Mouse (Mus musculus) liver, embryonic 14.5 days (tissue): ENCODE measurements at regions not wholly inside any gene's neighbourhood (a gene's known extent, or its start where the extent isn't known, plus 50 kb on each side); places are given as distances from the start of the nearest gene placed in this dataset.

Source experiments
- ATAC-seq: fragments of 200-750 bp; cut with Nextera tagmentation; 2 replicates; pipeline ENCODE4 v1.8.0; 2017; ENCODE audit warnings: moderate number of reproducible peaks, mild to moderate bottlenecking, moderate library complexity; ENCODE audit not compliant: insufficient read depth
- DNase-seq, 3 experiments: peaks; one replicate each; pipeline ENCODE4 v3.0.0-alpha.2; 2012 to 2013; ENCODE audit warnings: low read depth in 3 of 3, low spot score in 3 of 3
- H3K27ac ChIP-seq: fragments of 300-500 bp; sonication (generic); 2 replicates; pipeline ENCODE4 v1.5.1; 2014; ENCODE audit warnings: moderate library complexity, mild to moderate bottlenecking, control low read depth, inconsistent platforms
- H3K27me3 ChIP-seq: fragments of 300-500 bp; sonication (generic); 2 replicates; pipeline ENCODE4 v1.6.1; 2014; ENCODE audit warnings: mild to moderate bottlenecking, low read length, moderate library complexity; ENCODE audit not compliant: control insufficient read depth, insufficient read depth
- H3K36me3 ChIP-seq: fragments of 300-500 bp; sonication (generic); replicated peaks from 2 replicates; pipeline ENCODE4 v1.6.1; 2014; ENCODE audit warnings: low read depth; ENCODE audit not compliant: control insufficient read depth, insufficient read depth
- H3K4me1 ChIP-seq, 2 experiments: fragments of 200-500 bp in 1 of 2; fragments of 300-500 bp in 1 of 2; sonication (generic) in 1 of 2; replicated peaks; 2 replicates each; pipeline ENCODE4 v1.6.1; 2012 to 2014; ENCODE audit warnings: antibody characterized with exemption in 1 of 2, inconsistent platforms in 1 of 2, low read length in 1 of 2; ENCODE audit not compliant: control insufficient read depth in 2 of 2, insufficient read depth in 2 of 2
- H3K4me2 ChIP-seq: fragments of 300-500 bp; sonication (generic); 2 replicates; pipeline ENCODE4 v1.6.1; 2014; ENCODE audit warnings: low read depth, mild to moderate bottlenecking, control low read depth, moderate library complexity
- H3K4me3 ChIP-seq, 2 experiments: fragments of 200-500 bp in 1 of 2; fragments of 300-500 bp in 1 of 2; sonication (generic) in 1 of 2; 2 replicates each; pipeline ENCODE4 v1.5.1; 2012 to 2014; ENCODE audit warnings: low read depth in 2 of 2, low read length in 2 of 2, mild to moderate bottlenecking in 2 of 2, control low read depth in 1 of 2, inconsistent platforms in 1 of 2, moderate library complexity in 1 of 2; ENCODE audit not compliant: insufficient read depth in 1 of 2
- H3K9ac ChIP-seq: fragments of 300-500 bp; sonication (generic); replicated peaks from 2 replicates; pipeline ENCODE4 v1.6.1; 2014; ENCODE audit warnings: mild to moderate bottlenecking, control low read depth, moderate library complexity
- H3K9me3 ChIP-seq: fragments of 300-500 bp; sonication (generic); 2 replicates; pipeline ENCODE4 v1.6.1; 2016; ENCODE audit warnings: low read length, mixed read lengths; ENCODE audit not compliant: control insufficient read depth
- CTCF ChIP-seq: IDR thresholded peaks from 2 replicates; pipeline ENCODE4 v1.5.1; 2016; ENCODE audit warnings: antibody characterized with exemption, low read depth, control low read depth
- EP300 ChIP-seq: IDR thresholded peaks from 2 replicates; pipeline ENCODE4 v1.6.1; 2016; ENCODE audit warnings: antibody characterized with exemption, low read depth
- WGBS: fragments of 180-500 bp; shearing (Covaris S2); extraction: QIAGEN DNeasy Blood & Tissue Kit; methylation state at CpG from one replicate; pipeline ENCODE4 v1.1.7; 2014; ENCODE audit not compliant: insufficient replicate concordance; 5-methylcytosine and 5-hydroxymethylcytosine counted together

DNA sequence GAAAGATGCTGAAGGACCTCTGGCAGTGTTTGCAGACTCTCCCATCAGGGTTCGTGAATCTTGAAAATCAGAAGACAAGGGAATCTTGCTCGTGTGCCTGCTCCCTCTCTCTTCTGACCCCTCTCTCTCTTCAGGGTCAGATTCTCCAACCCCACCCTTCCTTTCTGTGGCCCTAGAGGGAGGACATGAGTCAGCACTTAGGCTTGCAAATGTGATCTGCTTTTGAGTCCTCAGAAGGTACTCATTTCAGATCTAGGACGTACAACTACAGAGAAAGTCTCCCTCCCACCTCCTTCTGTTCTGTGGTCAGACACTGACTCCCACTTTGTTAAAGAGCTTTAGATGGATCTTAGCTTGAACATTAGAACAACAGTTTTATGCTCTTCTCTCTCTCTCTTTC lies 156.9 kb upstream of the Prdm1 start:
- H3K9ac ChIP-seq, result no peak overlapping the region
- no peak for DNase-seq
- H3K4me3 ChIP-seq, result no peak overlapping the region
- no peaks in the 10 kb centered on the region for H3K36me3 ChIP-seq
- H3K27ac ChIP-seq, result no peak overlapping the region
- no peaks in the 10 kb centered on the region for H3K9me3 ChIP-seq
- TF ChIP-seq EP300 (no peak), CTCF (no peak)
- H3K27me3 ChIP-seq, result no peaks in the 10 kb centered on the region
- H3K4me1 ChIP-seq, result peaks cover 0 to 12% of the 10 kb centered on the region in 2 experiments; a peak in 2 of 4 replicates
- H3K4me2 ChIP-seq, result no peak overlapping the region
- no peak for ATAC-seq
- 24% methylated on average over 3 of the region's 3 CpGs for WGBS

DNA sequence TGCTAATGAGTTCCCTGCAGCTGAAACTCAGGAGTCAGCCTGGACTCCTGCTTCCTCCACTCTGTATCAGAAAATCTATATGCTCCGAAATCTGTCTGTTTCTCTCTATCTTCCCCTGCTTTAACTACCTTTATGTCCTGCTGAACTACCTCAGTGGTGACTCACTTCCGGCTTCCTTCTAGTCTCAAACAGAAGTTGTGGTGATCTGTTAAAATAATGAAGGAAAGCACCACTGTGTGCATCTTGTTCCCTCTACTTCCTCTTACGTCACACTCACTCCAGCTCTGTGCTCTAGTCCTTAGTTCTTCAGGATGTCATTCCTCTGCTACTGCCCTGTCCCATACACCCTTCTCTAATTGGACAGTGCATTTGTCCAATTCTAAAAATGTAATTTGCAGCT lies 148.2 kb upstream of the Prdm1 start:
- H3K4me2 ChIP-seq, result no peak overlapping the region
- H3K27ac ChIP-seq, result no peak overlapping the region
- H3K9ac ChIP-seq, result no peak overlapping the region
- DNase-seq (no peak), ATAC-seq (no peak)
- H3K27me3 ChIP-seq, result no peaks in the 10 kb centered on the region
- WGBS, result 41% methylated on average over 3 of the region's 3 CpGs
- H3K4me3 ChIP-seq, result no peak overlapping the region
- TF ChIP-seq EP300 (no peak), CTCF (no peak)
- H3K36me3 ChIP-seq, result no peaks in the 10 kb centered on the region
- no peaks in the 10 kb centered on the region for H3K4me1 ChIP-seq
- H3K9me3 ChIP-seq, result no peaks in the 10 kb centered on the region

DNA sequence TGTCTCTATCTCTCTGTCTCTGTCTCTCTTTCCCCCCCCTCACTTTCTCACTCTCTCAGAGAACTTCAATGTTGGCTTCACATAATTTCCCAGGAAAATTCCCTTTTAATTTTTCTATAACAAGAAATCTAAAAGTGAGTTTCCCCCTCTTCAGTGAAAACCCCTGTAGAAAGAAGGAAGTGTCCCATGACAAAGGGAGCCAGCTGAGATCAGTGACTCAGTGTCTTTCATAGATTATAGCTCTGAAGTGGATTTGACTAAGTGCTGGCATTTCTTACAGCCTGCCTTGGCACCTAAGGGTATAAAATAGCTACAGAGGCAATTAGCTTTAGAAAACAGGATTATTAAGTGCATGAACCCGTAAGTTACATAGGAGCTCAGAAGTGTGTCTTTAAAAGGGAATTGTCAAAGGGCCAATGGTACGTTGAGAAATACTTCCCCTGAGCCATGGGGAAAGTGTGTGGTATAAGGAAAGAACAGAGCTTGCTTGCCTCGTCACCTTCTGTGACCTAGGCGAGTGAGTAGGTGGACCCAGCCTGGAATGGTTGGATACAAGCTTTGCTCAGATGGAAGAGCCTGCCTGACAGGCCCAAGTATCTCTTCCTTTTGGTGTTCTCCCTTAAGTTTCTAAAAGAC lies 137.3 kb upstream of the Prdm1 start:
- no peak overlapping the region for H3K4me3 ChIP-seq
- H3K9me3 ChIP-seq, result no peaks in the 10 kb centered on the region
- no peak overlapping the region for H3K27ac ChIP-seq
- TF ChIP-seq EP300 (no peak), CTCF (no peak)
- no peaks in the 10 kb centered on the region for H3K36me3 ChIP-seq
- H3K27me3 ChIP-seq, result no peaks in the 10 kb centered on the region
- DNase-seq, result no peak
- no peak for ATAC-seq
- no peaks in the 10 kb centered on the region for H3K4me1 ChIP-seq
- 63% methylated on average over 4 of the region's 4 CpGs for WGBS
- H3K4me2 ChIP-seq, result no peak overlapping the region
- H3K9ac ChIP-seq, result no peak overlapping the region

DNA sequence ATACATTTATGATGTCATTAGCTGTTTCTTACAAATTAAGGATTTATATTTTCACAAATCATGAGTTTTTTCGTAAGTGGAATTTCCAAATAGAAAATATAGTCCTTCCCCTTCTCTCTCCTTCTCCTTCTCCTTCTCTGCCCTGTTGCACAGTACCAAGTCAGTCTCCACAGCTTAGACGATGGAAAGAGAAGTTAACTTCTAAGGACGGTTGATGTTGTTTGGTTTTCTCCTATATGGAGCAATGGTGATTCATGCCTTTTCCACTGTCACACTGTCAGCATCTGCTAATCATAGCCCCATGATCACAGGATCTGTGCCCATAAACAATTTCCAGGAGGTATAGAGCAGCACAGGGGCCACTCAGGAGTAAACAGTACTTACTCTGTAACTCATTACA lies 131.2 kb upstream of the Prdm1 start:
- no peaks in the 10 kb centered on the region for H3K4me1 ChIP-seq
- ATAC-seq (no peak), DNase-seq (no peak)
- no peak overlapping the region for H3K4me2 ChIP-seq
- H3K9ac ChIP-seq, result no peak overlapping the region
- no peak overlapping the region for H3K4me3 ChIP-seq
- H3K9me3 ChIP-seq, result no peaks in the 10 kb centered on the region
- no peak for TF ChIP-seq CTCF
- TF ChIP-seq EP300, result no peak
- H3K27me3 ChIP-seq, result no peaks in the 10 kb centered on the region
- WGBS, result 56% methylated on average over 3 of the region's 3 CpGs
- no peaks in the 10 kb centered on the region for H3K36me3 ChIP-seq
- no peak overlapping the region for H3K27ac ChIP-seq

DNA sequence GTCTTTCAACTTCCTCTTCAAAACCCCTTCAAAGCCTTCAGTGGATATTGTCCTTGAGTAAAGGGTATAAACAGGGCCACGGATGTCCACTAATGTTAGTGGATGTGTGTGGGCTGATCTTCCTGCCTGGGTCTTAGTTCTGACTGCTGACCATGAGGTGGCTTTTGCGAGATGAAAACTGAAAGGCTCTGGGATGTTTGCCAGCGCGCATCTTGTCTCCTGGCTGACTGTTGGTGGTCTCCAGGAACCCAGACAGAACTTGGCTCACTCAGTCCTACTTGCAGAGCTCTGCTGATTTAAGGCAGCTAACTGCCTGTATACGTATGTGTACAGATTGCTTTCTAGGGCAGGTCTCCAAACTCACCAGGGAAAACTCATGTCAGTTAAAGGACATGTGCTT lies 125.5 kb upstream of the Prdm1 start:
- Histone ChIP-seq H3K9me3 (no peaks in the 10 kb centered on the region), H3K27ac (no peak overlapping the region), H3K36me3 (no peaks in the 10 kb centered on the region), H3K4me3 (no peak overlapping the region), H3K27me3 (no peaks in the 10 kb centered on the region), H3K4me2 (no peak overlapping the region), H3K9ac (no peak overlapping the region), H3K4me1 (no peaks in the 10 kb centered on the region)
- TF ChIP-seq CTCF (no peak), EP300 (no peak)
- WGBS, result 71% methylated on average over 5 of the region's 5 CpGs
- no peak for DNase-seq
- ATAC-seq, result no peak
